Mouse (Mus musculus) liver, embryonic 14.5 days (tissue): ENCODE measurements around the gene Irs4. TPM values are rescaled to one million over a fixed set of nuclear protein-coding genes. Genes with fewer than 3 reads are reported as not detected.

ENCODE experiments used
- ATAC-seq: fragments of 200-750 bp; cut with Nextera tagmentation; 2 replicates; pipeline ENCODE4 v1.8.0; 2017; ENCODE audit warnings: moderate number of reproducible peaks, mild to moderate bottlenecking, moderate library complexity; ENCODE audit not compliant: insufficient read depth
- DNase-seq, 3 experiments: peaks; one replicate each; pipeline ENCODE4 v3.0.0-alpha.2; 2012 to 2013; ENCODE audit warnings: low read depth in 3 of 3, low spot score in 3 of 3
- H3K27ac ChIP-seq: fragments of 300-500 bp; sonication (generic); 2 replicates; pipeline ENCODE4 v1.5.1; 2014; ENCODE audit warnings: moderate library complexity, mild to moderate bottlenecking, control low read depth, inconsistent platforms
- H3K27me3 ChIP-seq: fragments of 300-500 bp; sonication (generic); 2 replicates; pipeline ENCODE4 v1.6.1; 2014; ENCODE audit warnings: mild to moderate bottlenecking, low read length, moderate library complexity; ENCODE audit not compliant: control insufficient read depth, insufficient read depth
- H3K36me3 ChIP-seq: fragments of 300-500 bp; sonication (generic); replicated peaks from 2 replicates; pipeline ENCODE4 v1.6.1; 2014; ENCODE audit warnings: low read depth; ENCODE audit not compliant: control insufficient read depth, insufficient read depth
- H3K4me1 ChIP-seq, 2 experiments: fragments of 200-500 bp in 1 of 2; fragments of 300-500 bp in 1 of 2; sonication (generic) in 1 of 2; replicated peaks; 2 replicates each; pipeline ENCODE4 v1.6.1; 2012 to 2014; ENCODE audit warnings: antibody characterized with exemption in 1 of 2, inconsistent platforms in 1 of 2, low read length in 1 of 2; ENCODE audit not compliant: control insufficient read depth in 2 of 2, insufficient read depth in 2 of 2
- H3K4me2 ChIP-seq: fragments of 300-500 bp; sonication (generic); 2 replicates; pipeline ENCODE4 v1.6.1; 2014; ENCODE audit warnings: low read depth, mild to moderate bottlenecking, control low read depth, moderate library complexity
- H3K4me3 ChIP-seq, 2 experiments: fragments of 200-500 bp in 1 of 2; fragments of 300-500 bp in 1 of 2; sonication (generic) in 1 of 2; 2 replicates each; pipeline ENCODE4 v1.5.1; 2012 to 2014; ENCODE audit warnings: low read depth in 2 of 2, low read length in 2 of 2, mild to moderate bottlenecking in 2 of 2, control low read depth in 1 of 2, inconsistent platforms in 1 of 2, moderate library complexity in 1 of 2; ENCODE audit not compliant: insufficient read depth in 1 of 2
- H3K9ac ChIP-seq: fragments of 300-500 bp; sonication (generic); replicated peaks from 2 replicates; pipeline ENCODE4 v1.6.1; 2014; ENCODE audit warnings: mild to moderate bottlenecking, control low read depth, moderate library complexity
- H3K9me3 ChIP-seq: fragments of 300-500 bp; sonication (generic); 2 replicates; pipeline ENCODE4 v1.6.1; 2016; ENCODE audit warnings: low read length, mixed read lengths; ENCODE audit not compliant: control insufficient read depth
- CTCF ChIP-seq: IDR thresholded peaks from 2 replicates; pipeline ENCODE4 v1.5.1; 2016; ENCODE audit warnings: antibody characterized with exemption, low read depth, control low read depth
- EP300 ChIP-seq: IDR thresholded peaks from 2 replicates; pipeline ENCODE4 v1.6.1; 2016; ENCODE audit warnings: antibody characterized with exemption, low read depth
- WGBS: fragments of 180-500 bp; shearing (Covaris S2); extraction: QIAGEN DNeasy Blood & Tissue Kit; methylation state at CpG from one replicate; pipeline ENCODE4 v1.1.7; 2014; ENCODE audit not compliant: insufficient replicate concordance; 5-methylcytosine and 5-hydroxymethylcytosine counted together
- polyA plus RNA-seq, 2 experiments: library from polyadenylated mRNA; depleted of rRNA in 1 of 2; stranded (reverse) in 1 of 2; unstranded in 1 of 2; fragments of >200 nt; fragmentation: Nextera tagmentation in 1 of 2; extraction: Ambion mirVana in 1 of 2; gene quantifications; 2 replicates each; pipeline versions ENCODE4 v1.2.1 to v1.2.3; 2012 to 2014

Irs4 gene
- polyA plus RNA-seq (2012; rRNA removed) (not detected in 2 replicates), polyA plus RNA-seq (2014; fragmentation: Nextera tagmentation; extraction: Ambion mirVana) (not detected in 2 replicates)

DNA sequence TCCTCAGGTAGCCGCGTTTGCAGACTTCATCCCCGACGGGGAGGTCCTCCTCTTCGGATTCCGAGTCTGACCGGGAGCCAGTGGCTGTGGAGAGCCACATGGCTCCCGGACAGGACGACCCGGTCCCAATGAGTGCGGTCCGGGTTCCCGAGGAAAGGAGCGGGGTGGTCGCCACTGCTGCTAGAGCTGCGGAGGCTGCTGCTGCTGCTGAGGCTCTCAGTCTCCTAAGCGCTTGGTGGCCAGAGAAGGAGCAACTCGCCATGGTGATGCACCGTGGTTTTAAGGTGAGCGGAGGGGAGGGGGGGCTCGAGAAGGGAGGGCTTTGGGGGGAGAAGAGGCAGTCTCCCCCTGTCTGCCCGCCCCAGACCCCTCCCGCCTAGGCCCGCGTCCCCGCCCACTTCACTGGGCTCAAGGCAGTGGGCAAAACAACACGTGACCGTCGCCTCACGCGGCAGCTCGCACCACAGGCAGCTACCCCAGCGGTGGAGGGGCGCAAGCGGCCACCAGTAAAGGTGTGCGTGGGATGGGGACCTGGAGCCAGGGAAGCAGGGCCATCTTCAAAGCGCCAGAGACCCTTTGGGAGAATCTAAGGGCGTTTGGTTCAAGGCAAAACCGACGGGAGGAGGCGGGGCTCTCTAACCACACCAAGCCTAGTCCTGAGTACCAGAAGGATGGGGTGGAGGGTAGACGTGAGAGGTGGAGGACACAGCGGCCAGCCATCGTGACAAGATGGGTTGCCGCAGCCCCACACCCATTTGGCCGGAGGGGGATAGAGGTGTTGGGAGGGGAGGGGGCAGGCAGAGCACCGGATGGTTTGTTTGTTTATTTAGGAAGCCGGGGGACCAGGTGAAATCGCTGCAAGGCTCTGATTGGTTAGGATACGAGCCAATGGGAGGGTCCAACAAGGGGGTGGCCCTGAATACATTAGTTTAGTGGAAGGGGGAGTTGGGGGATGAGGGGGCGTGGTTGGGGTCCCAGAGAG, at the start of gene Irs4:
Gene Irs4, minus strand, starts transcription at position 327 of the 982 bp plus-strand sequence.
- peaks cover 50% of the 10 kb centered on the region for H3K27me3 ChIP-seq
- H3K4me1 ChIP-seq, result no peaks in the 10 kb centered on the region
- H3K9me3 ChIP-seq, result no peaks in the 10 kb centered on the region
- H3K27ac ChIP-seq, result no peak within 1 kb of the TSS
- H3K9ac ChIP-seq, result no peak within 1 kb of the TSS
- 19% methylated on average over 46 of the region's 51 CpGs for WGBS
- ATAC-seq, result no peak
- no peak within 1 kb of the TSS for H3K4me3 ChIP-seq
- no peak for DNase-seq
- TF ChIP-seq CTCF, result no peak
- TF ChIP-seq EP300, result no peak
- H3K36me3 ChIP-seq, result no peaks in the 10 kb centered on the region
- peak within 1 kb of the TSS; percentile 13; the same call in 1 of the 2 replicates for H3K4me2 ChIP-seq

DNA sequence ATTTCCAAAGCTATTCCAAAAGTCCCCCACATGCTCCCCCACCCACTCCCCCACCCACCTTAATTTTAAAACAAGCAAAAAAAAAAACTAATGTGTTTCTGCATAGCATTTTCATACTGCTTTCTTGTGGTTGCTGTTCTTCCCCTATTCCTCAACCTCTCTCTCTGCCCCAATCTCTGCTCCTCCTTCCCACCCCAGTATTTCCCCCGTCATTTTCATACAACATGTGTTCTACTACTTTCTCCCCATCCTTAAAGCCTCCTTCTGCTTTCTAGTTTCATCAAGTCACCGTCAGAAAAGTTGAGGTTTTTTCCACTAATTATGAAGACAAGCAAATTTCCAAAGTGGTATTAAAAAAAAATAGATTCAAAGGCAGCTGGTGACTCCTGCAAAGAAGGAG, 25.3 kb upstream of the Irs4 start:
- Histone ChIP-seq H3K4me3 (no peak overlapping the region), H3K27ac (no peak overlapping the region), H3K36me3 (no peaks in the 10 kb centered on the region), H3K4me1 (no peaks in the 10 kb centered on the region), H3K9me3 (no peaks in the 10 kb centered on the region), H3K27me3 (no peaks in the 10 kb centered on the region), H3K4me2 (no peak overlapping the region), H3K9ac (no peak overlapping the region)
- 34% methylated on average over 2 of the region's 2 CpGs for WGBS
- no peak for ATAC-seq
- TF ChIP-seq EP300 (no peak), CTCF (no peak)
- no peak for DNase-seq

DNA sequence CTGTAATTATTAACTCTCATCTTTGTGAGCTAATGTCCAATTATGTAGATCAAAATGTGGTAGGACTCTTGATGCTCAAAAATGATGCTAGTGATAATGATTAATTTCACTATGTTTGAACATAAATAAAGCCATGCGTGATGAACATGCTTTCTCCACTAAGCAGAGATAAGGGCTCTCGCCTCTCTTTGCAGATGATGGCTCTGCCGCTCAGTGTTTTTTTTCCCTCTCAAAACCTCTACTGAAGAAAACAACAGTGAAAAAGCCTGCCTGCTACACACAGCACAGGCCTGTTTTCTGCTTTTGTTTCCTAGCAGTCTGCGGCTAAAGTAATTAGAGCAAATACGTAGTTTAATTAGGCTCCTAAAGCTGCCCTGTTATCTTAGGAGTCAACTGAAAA, 4.5 kb upstream of the Irs4 start:
- H3K9ac ChIP-seq, result no peak overlapping the region
- H3K27ac ChIP-seq, result no peak overlapping the region
- H3K4me1 ChIP-seq, result no peaks in the 10 kb centered on the region
- no peak overlapping the region for H3K4me2 ChIP-seq
- no peaks in the 10 kb centered on the region for H3K36me3 ChIP-seq
- DNase-seq, result no peak
- peaks cover 14% of the 10 kb centered on the region for H3K27me3 ChIP-seq
- no peak overlapping the region for H3K4me3 ChIP-seq
- no peak for TF ChIP-seq EP300
- no peak for TF ChIP-seq CTCF
- no peak for ATAC-seq
- no peaks in the 10 kb centered on the region for H3K9me3 ChIP-seq
- WGBS, result 54% methylated on average over 5 of the region's 5 CpGs

DNA sequence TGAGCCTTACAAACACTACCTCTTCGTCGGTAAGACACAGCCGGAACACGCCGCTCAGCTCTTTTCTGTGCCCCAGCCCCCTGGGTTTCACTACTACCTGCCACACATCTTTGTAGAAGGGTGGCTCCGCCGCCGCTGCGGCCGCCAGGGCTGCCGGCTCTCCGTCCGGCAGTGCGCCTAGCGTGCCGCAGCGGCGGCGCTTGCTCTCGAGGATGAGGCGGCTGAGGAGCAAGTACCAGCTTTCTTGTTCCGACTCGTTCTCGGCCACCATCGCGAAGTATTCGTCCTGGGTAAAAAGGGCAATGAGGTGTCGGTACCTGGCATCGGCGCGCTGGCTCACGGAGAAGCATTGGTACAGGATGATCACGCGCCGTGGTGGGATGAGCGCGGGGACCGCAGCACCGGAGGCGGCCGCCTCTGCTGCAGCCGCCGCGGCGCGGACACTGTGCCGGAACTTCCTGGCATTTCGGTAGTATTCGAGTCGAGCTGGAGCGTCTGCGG, 622 bp downstream of the Irs4 start:
- DNase-seq, result no peak
- no peaks in the 10 kb centered on the region for H3K36me3 ChIP-seq
- H3K4me2 ChIP-seq, result peak overlapping the region; percentile 13; the same call in 1 of the 2 replicates
- TF ChIP-seq EP300 (no peak), CTCF (no peak)
- 15% methylated on average over 52 of the region's 52 CpGs for WGBS
- no peak overlapping the region for H3K9ac ChIP-seq
- ATAC-seq, result no peak
- H3K27ac ChIP-seq, result no peak overlapping the region
- H3K4me3 ChIP-seq, result no peak overlapping the region
- no peaks in the 10 kb centered on the region for H3K9me3 ChIP-seq
- H3K27me3 ChIP-seq, result peaks cover 52% of the 10 kb centered on the region
- no peaks in the 10 kb centered on the region for H3K4me1 ChIP-seq

DNA sequence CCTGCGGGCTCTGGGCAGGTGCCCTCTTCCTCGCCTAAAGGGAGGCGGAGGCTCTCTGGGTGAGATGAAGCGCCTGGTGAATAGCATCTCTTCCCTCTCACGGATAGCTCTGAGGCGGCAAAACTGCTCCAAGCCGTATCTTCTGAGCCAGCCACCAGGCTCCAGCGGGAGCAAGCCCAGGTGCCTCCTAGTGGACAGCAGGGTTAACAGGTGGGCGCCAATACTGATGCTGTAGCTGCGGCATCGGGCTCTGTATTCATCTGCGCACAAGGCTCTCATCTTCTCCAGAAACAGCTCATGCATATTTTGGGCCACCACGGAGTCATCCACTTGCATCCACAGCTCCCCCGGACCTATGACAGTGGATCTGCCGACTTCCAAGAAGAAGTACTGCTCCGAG, 1.1 kb downstream of the Irs4 start:
- peaks cover 52% of the 10 kb centered on the region for H3K27me3 ChIP-seq
- H3K27ac ChIP-seq, result no peak overlapping the region
- ATAC-seq (no peak), DNase-seq (no peak)
- H3K9me3 ChIP-seq, result no peaks in the 10 kb centered on the region
- H3K4me1 ChIP-seq, result no peaks in the 10 kb centered on the region
- H3K4me2 ChIP-seq, result no peak overlapping the region
- no peaks in the 10 kb centered on the region for H3K36me3 ChIP-seq
- WGBS, result 31% methylated on average over 15 of the region's 16 CpGs
- no peak overlapping the region for H3K9ac ChIP-seq
- TF ChIP-seq EP300, result no peak
- no peak; the same call in 1 of the 2 replicates for TF ChIP-seq CTCF
- H3K4me3 ChIP-seq, result no peak overlapping the region
